Mouse (Mus musculus): ENCODE measurements around the gene Slc29a1. TPM values are rescaled to one million over a fixed set of nuclear protein-coding genes. Genes with fewer than 3 reads are reported as not detected.
A peak's percentile ranks its signal among the peaks of the same experiment; 100 is the strongest.

Gene Slc29a1
- polyA plus RNA-seq, 1 experiment: 143 TPM

- no peak overlapping the region for H3K27ac ChIP-seq (ENCODE audit: control insufficient read depth, insufficient read depth, low read depth, low read length)
Observed at GRCm38 (mm10) chr17:45581567-45581983, 17.8 kb downstream of the Slc29a1 start.

GRCm38 (mm10) chr17:45580958-45581477 lies 18.4 kb downstream of the Slc29a1 start:
- TF ChIP-seq POLR2A (IDR thresholded peaks at IDR 0.05; ENCODE audit: control insufficient read depth, low read depth, low read length) (no peak), CTCF (IDR thresholded peaks at IDR 0.05; ENCODE audit: control insufficient read depth, insufficient read depth, insufficient replicate concordance, low read depth, low read length) (no peak)
- Histone ChIP-seq H3K27ac (ENCODE audit: control insufficient read depth, insufficient read depth, low read depth, low read length) (peak overlapping the region; percentile 38; the same call in 1 of the 2 replicates), H3K27me3 (ENCODE audit: control insufficient read depth, insufficient read depth, low read length) (no peaks in the 10 kb centered on the region), H3K4me3 (ENCODE audit: control insufficient read depth, low read depth, low read length) (no peak overlapping the region), H3K4me1 (ENCODE audit: control insufficient read depth, insufficient read depth, low read length) (peaks cover 12% of the 10 kb centered on the region), H3K36me3 (ENCODE audit: control insufficient read depth, insufficient read depth, low read length) (no peaks in the 10 kb centered on the region)

More at GRCm38 (mm10) chr17:45581567-45581983, 17.8 kb downstream of the Slc29a1 start:
- H3K27me3 ChIP-seq (ENCODE audit: control insufficient read depth, insufficient read depth, low read length): no peaks in the 10 kb centered on the region
- H3K4me1 ChIP-seq (ENCODE audit: control insufficient read depth, insufficient read depth, low read length): peaks cover 13% of the 10 kb centered on the region
- no peak for TF ChIP-seq POLR2A (IDR thresholded peaks at IDR 0.05; ENCODE audit: control insufficient read depth, low read depth, low read length)
- no peak for TF ChIP-seq CTCF (IDR thresholded peaks at IDR 0.05; ENCODE audit: control insufficient read depth, insufficient read depth, insufficient replicate concordance, low read depth, low read length)
- H3K36me3 ChIP-seq (ENCODE audit: control insufficient read depth, insufficient read depth, low read length): no peaks in the 10 kb centered on the region
- no peak overlapping the region for H3K4me3 ChIP-seq (ENCODE audit: control insufficient read depth, low read depth, low read length)

GRCm38 (mm10) chr17:45579554-45579953 lies 19.9 kb downstream of the Slc29a1 start:
- no peak overlapping the region for H3K27ac ChIP-seq (ENCODE audit: control insufficient read depth, insufficient read depth, low read depth, low read length)
- H3K36me3 ChIP-seq (ENCODE audit: control insufficient read depth, insufficient read depth, low read length): no peaks in the 10 kb centered on the region
- H3K27me3 ChIP-seq (ENCODE audit: control insufficient read depth, insufficient read depth, low read length): no peaks in the 10 kb centered on the region
- no peak overlapping the region for H3K4me3 ChIP-seq (ENCODE audit: control insufficient read depth, low read depth, low read length)
- H3K4me1 ChIP-seq (ENCODE audit: control insufficient read depth, insufficient read depth, low read length): peaks cover 7% of the 10 kb centered on the region
- TF ChIP-seq POLR2A (IDR thresholded peaks at IDR 0.05; ENCODE audit: control insufficient read depth, low read depth, low read length) (no peak), CTCF (IDR thresholded peaks at IDR 0.05; ENCODE audit: control insufficient read depth, insufficient read depth, insufficient replicate concordance, low read depth, low read length) (no peak)

GRCm38 (mm10) chr17:45578843-45579242 lies 20.6 kb downstream of the Slc29a1 start:
- Histone ChIP-seq H3K4me3 (ENCODE audit: control insufficient read depth, low read depth, low read length) (no peak overlapping the region), H3K27me3 (ENCODE audit: control insufficient read depth, insufficient read depth, low read length) (no peaks in the 10 kb centered on the region), H3K27ac (ENCODE audit: control insufficient read depth, insufficient read depth, low read depth, low read length) (no peak overlapping the region), H3K36me3 (ENCODE audit: control insufficient read depth, insufficient read depth, low read length) (no peaks in the 10 kb centered on the region), H3K4me1 (ENCODE audit: control insufficient read depth, insufficient read depth, low read length) (peaks cover 11% of the 10 kb centered on the region)
- TF ChIP-seq CTCF (IDR thresholded peaks at IDR 0.05; ENCODE audit: control insufficient read depth, insufficient read depth, insufficient replicate concordance, low read depth, low read length): peak; percentile 5; the same call in 1 of the 2 replicates
- TF ChIP-seq POLR2A (IDR thresholded peaks at IDR 0.05; ENCODE audit: control insufficient read depth, low read depth, low read length): no peak

GRCm38 (mm10) chr17:45578242-45578641 lies 21.2 kb downstream of the Slc29a1 start:
- no peak for TF ChIP-seq CTCF (IDR thresholded peaks at IDR 0.05; ENCODE audit: control insufficient read depth, insufficient read depth, insufficient replicate concordance, low read depth, low read length)
- TF ChIP-seq POLR2A (IDR thresholded peaks at IDR 0.05; ENCODE audit: control insufficient read depth, low read depth, low read length): no peak
- Histone ChIP-seq H3K36me3 (ENCODE audit: control insufficient read depth, insufficient read depth, low read length) (no peaks in the 10 kb centered on the region), H3K4me1 (ENCODE audit: control insufficient read depth, insufficient read depth, low read length) (peaks cover 11% of the 10 kb centered on the region), H3K27ac (ENCODE audit: control insufficient read depth, insufficient read depth, low read depth, low read length) (no peak overlapping the region), H3K27me3 (ENCODE audit: control insufficient read depth, insufficient read depth, low read length) (no peaks in the 10 kb centered on the region), H3K4me3 (ENCODE audit: control insufficient read depth, low read depth, low read length) (no peak overlapping the region)

GRCm38 (mm10) chr17:45575123-45575897 lies 24.1 kb downstream of the Slc29a1 start:
- Histone ChIP-seq H3K27ac (ENCODE audit: control insufficient read depth, insufficient read depth, low read depth, low read length) (peak overlapping the region; percentile 98), H3K27me3 (ENCODE audit: control insufficient read depth, insufficient read depth, low read length) (no peaks in the 10 kb centered on the region), H3K4me1 (ENCODE audit: control insufficient read depth, insufficient read depth, low read length) (peaks cover 11% of the 10 kb centered on the region), H3K4me3 (ENCODE audit: control insufficient read depth, low read depth, low read length) (no peak overlapping the region), H3K36me3 (ENCODE audit: control insufficient read depth, insufficient read depth, low read length) (peaks cover 4% of the 10 kb centered on the region; the same call in 1 of the 2 replicates)
- TF ChIP-seq CTCF (IDR thresholded peaks at IDR 0.05; ENCODE audit: control insufficient read depth, insufficient read depth, insufficient replicate concordance, low read depth, low read length) (no peak), POLR2A (IDR thresholded peaks at IDR 0.05; ENCODE audit: control insufficient read depth, low read depth, low read length) (no peak)

GRCm38 (mm10) chr17:45574129-45574761 lies 25.2 kb downstream of the Slc29a1 start:
- no peak for TF ChIP-seq CTCF (IDR thresholded peaks at IDR 0.05; ENCODE audit: control insufficient read depth, insufficient read depth, insufficient replicate concordance, low read depth, low read length)
- TF ChIP-seq POLR2A (IDR thresholded peaks at IDR 0.05; ENCODE audit: control insufficient read depth, low read depth, low read length): peak; percentile 24; the same call in 1 of the 2 replicates
- H3K27me3 ChIP-seq (ENCODE audit: control insufficient read depth, insufficient read depth, low read length): no peaks in the 10 kb centered on the region

More at GRCm38 (mm10) chr17:45574129-45574761, 25.2 kb downstream of the Slc29a1 start:
- H3K4me1 ChIP-seq (ENCODE audit: control insufficient read depth, insufficient read depth, low read length): peaks cover 11% of the 10 kb centered on the region
- peak overlapping the region; percentile 98 for H3K27ac ChIP-seq (ENCODE audit: control insufficient read depth, insufficient read depth, low read depth, low read length)
- H3K36me3 ChIP-seq (ENCODE audit: control insufficient read depth, insufficient read depth, low read length): peaks cover 4% of the 10 kb centered on the region
- H3K4me3 ChIP-seq (ENCODE audit: control insufficient read depth, low read depth, low read length): peak overlapping the region; percentile 90

Measured in testis, adult 2 months (tissue).